Mouse (Mus musculus) liver, postnatal 0 days (tissue): ENCODE measurements around the gene Gm49368.

Source experiments
- CTCF ChIP-seq: sonication (generic); IDR thresholded peaks from 2 replicates; pipeline ENCODE4 v1.5.1; 2016; ENCODE audit warnings: antibody characterized with exemption, low read depth
- EP300 ChIP-seq: IDR thresholded peaks from 2 replicates; pipeline ENCODE4 v1.6.1; 2016; ENCODE audit warnings: antibody characterized with exemption, low read depth, mild to moderate bottlenecking

DNA sequence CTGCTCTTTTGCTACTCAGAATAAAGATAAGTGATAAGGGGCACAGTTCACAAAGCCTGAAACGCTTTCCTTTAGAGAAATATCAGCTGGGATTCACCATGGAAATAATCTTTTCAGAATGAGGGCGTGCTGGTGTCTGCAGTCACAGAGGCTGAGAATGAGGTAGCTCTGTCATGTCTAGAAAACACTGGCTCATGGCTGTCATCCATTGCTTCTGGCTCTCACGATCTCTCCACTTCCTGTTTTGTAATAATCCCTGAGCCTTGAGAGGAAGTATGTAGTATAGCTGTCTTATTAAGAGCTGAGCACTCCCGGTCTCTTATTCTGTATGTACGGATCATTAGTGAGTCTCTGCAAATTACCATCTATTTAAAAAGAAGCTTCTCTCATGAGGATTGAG lies 3.1 kb downstream of the Gm49368 start:
- TF ChIP-seq EP300 (no peak), CTCF (no peak)
